Mouse (Mus musculus) layer of hippocampus, adult 9-11 months (tissue): ENCODE results near the gene Frmd4a.

Source experiments
- DNase-seq: peaks from one replicate; pipeline ENCODE4 v3.0.0; 2022

Frmd4a gene

DNA sequence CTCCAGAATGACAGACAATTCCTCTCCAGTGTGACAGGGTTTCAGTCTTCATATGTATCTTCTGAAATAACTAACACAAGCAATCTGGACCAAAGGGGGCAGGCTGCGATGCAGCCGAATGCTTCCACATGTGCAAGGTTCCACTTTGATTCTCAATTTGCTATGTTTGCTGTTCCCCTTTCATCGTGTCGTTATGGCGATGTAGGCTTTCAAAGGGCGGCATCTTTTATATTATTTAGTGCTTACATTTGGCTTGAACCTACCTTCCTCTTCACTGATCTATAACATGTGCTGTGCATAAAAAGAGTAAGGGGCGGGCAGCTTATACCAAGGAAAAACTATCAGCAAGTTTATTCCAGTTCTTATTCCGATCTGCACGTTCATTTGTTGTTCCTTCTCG is 322.9 kb downstream of the Frmd4a start:
- DNase-seq, result no peak

DNA sequence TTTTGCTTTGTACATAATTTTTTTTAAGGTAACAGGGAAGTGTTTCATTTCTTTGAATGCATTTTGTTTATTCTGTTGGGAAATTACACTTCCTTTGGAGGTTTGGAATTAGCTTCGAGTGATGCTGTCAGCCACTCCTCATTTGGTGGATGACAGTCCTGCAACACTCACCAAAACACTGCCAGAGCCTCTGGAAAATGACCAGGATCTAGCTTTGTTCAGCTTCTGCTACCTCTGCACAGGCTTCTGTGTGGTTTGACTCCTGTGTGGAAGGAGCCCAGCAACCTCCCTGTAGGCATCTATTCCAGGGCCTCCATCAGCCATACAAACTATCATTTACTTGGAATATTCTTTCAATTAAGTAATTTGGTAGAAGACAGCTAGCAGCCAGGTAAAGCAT is 323.6 kb downstream of the Frmd4a start:
- DNase-seq, result no peak

GRCm38 (mm10) chr2:4342005-4342404 is 324.5 kb downstream of the Frmd4a start:
- DNase-seq, result no peak

GRCm38 (mm10) chr2:4344411-4344810 is 326.9 kb downstream of the Frmd4a start:
- DNase-seq, result no peak

- DNase-seq, result peak; percentile 71
Measured at GRCm38 (mm10) chr2:4346232-4346631, 328.7 kb downstream of the Frmd4a start.

DNA sequence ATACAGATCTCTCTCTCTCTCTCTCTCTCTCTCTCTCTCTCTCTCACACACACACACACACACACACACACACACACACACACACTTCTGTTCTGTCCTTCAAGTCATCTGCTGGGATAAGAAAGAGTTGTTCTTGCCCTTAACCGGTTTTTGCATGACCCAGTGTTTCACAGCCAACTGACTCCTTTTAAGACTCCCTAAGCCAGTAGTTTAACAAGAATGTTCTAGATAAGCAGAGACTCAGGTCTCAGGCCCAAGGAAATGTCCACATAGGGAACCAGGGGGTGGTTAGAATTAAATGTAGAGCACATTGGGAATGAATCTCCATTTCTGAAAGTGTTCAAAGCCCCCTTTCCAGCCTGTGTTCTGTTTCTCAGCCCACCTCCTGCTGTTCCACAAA is 329.4 kb downstream of the Frmd4a start:
- DNase-seq, result no peak

DNA sequence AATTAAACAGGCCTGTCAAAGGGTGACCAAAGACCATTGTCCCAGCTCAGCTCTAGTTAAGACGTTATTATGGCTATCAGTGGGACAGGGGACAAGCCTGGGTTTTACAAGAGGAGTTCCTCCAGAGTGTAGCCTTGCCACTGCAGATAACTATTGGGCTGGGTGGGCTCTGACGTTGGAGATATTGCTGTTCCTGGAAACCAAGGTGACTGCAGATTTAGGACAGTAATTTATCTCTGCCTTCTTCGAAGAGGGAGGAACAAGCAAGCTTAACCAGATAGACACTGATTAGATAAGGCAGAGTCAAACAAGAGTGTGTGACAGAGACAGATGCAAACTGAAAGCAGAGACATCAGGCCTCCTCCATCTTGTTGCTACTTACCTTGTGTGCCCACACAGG is 330.3 kb downstream of the Frmd4a start:
- DNase-seq, result no peak

GRCm38 (mm10) chr2:4348509-4348908 is 331.0 kb downstream of the Frmd4a start:
- DNase-seq, result no peak

- no peak for DNase-seq
Measured at GRCm38 (mm10) chr2:4356812-4357384, 339.4 kb downstream of the Frmd4a start.

DNA sequence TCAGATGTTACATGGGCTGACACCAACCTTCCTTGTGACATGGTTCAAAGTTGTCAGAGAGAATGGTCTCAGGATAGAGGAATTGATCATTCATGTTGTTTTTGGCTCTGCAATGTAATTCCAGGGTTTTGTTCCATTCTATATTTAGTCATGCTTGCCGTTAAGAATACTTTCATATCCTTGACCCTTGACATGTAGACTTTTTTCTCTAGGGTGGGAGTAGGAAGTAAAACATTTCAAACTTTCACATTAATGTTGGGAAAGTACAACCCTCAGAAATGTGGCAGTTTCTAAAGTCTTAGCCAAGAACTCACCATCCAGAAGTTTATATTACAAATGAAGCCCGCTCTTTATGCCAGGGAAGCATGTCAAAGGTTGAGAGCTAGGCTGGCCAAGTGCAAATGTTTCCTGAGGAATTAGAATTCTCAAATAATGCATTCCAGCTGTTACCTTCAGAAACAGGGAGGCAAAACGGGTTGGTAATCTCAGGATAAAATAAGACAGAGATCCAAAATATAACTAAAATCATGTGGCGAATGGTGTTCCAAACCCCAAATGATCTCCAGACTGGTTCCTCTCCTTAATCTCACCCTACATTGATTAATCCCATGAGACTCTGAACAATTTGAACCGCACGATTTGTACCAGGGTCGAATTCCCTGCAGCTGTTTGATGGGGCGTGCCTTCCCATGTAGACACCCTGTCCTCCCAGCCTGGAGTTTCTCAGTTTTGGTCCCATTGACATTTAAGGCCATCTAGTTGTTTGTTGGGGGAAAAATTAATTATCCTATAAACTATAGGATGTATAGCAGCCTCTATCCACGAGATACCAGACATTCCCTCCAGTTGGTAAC is 344.7 kb downstream of the Frmd4a start:
- DNase-seq, result no peak

- DNase-seq, result no peak
Measured at GRCm38 (mm10) chr2:4364908-4365307, 347.4 kb downstream of the Frmd4a start.

GRCm38 (mm10) chr2:4368544-4368943 is 351.0 kb downstream of the Frmd4a start:
- DNase-seq, result peak; percentile 50

DNA sequence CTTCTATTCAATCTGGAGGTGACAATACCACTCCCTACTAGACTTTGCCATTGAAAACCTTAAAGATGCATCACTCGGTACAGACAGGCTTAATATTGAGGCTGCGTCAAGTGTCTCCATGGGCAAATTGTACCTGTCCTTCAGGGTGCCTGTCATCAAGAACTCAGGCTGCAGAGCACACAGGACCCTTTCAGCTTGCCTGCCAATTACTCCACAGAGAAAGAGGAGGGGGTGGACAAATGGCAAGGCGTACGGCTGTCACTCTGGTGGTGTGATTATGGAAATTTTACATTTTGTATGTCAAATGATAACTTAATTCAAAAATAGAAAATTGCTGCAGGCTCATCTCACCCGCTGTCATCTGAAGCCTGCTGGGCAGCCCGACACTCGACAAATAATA is 353.0 kb downstream of the Frmd4a start:
- no peak for DNase-seq

- DNase-seq, result no peak
Measured at GRCm38 (mm10) chr2:4371341-4371740, 353.8 kb downstream of the Frmd4a start.

DNA sequence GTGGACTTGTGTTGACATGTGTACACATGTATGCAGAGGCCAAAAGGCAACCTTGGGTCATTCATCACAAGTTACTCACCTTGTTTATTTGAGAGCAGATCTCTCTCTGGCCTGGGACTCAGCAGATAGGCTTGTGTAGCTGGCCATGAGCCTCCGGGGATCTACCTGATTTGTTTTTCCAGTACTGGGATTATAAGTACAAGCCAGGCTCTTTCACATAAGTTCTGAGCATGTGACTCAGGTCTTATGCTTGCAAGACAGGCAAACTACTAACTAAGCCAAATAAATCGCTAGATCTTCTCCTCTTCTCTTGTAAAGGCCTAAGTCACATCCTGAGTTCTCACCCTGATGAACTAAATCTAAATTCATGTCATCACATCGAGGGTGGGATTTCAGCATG is 361.3 kb downstream of the Frmd4a start:
- no peak for DNase-seq

DNA sequence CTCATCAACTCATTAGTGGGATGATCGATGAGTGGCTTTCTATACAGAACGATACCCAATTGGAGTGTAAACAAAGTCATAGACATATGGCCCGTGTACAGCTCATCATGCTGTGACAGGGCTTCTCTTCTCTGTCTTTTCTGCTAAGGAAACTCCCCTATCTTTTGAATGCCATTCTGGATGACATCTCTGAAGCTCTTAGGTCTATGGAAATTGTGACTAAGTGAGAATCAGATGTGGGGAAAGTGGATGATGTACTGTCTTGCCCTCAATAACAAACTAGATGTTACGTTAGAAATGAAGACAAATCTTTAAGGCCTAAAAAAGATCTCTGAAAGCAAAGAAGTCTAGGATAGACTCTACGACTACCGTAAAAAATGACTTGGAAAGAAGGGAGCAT is 362.9 kb downstream of the Frmd4a start:
- no peak for DNase-seq

GRCm38 (mm10) chr2:4380926-4381325 is 363.4 kb downstream of the Frmd4a start:
- DNase-seq, result no peak

GRCm38 (mm10) chr2:4386468-4386867 is 369.0 kb downstream of the Frmd4a start:
- DNase-seq, result no peak

DNA sequence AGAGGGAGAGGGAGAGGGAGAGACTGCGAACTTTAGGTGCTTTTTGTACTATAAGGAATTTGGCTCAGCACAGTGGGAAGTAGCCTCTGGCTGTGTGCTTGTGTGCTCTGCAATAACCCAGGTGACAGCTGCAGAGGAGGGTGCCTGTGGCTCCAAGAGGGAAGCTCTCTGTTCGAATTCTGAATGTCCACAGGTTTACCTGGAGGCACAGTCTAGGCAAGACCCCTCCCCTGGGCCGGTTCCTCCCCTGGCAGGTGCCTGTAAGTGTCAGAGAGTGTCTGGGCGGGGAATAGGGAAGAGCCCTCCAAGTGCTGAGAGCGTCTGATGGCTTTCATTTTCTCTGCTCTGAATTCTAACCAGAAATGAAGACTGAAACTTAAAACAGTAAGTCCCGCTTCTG is 371.8 kb downstream of the Frmd4a start:
- DNase-seq, result no peak

- no peak for DNase-seq
Measured at GRCm38 (mm10) chr2:4391091-4391490, 373.6 kb downstream of the Frmd4a start.

GRCm38 (mm10) chr2:4391678-4392085 is 374.2 kb downstream of the Frmd4a start:
- DNase-seq, result no peak

- DNase-seq, result no peak
Measured at GRCm38 (mm10) chr2:4393046-4393445, 375.5 kb downstream of the Frmd4a start.

- no peak for DNase-seq
Measured at GRCm38 (mm10) chr2:4394641-4395040, 377.1 kb downstream of the Frmd4a start.

DNA sequence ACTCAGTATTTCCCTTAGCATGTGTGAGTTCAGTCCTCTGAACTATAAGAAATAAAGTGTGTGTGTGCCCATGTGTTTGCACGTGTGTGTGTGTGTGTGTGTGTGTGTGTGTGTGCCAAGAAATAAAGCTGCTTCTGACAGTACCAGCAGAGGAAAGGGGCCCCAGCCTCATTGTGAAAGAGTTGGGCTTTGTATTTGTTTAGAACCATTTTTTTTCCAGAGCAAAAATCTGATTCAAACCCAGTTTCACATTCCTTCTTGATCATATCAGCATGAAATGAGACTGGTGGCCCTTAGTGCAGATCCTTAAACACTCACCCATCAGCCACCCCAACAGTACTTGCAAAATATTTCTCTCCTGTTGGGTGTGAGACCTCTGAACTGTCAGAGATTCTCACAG is 382.2 kb downstream of the Frmd4a start:
- DNase-seq, result no peak
